Mouse (Mus musculus): ENCODE measurements around the gene Acvr1c. TPM values are rescaled to one million over a fixed set of nuclear protein-coding genes. Genes with fewer than 3 reads are reported as not detected.
A peak's percentile ranks its signal among the peaks of the same experiment; 100 is the strongest.

Acvr1c gene
- polyA plus RNA-seq, 1 experiment from 2014 or later = 3.6 TPM

DNA sequence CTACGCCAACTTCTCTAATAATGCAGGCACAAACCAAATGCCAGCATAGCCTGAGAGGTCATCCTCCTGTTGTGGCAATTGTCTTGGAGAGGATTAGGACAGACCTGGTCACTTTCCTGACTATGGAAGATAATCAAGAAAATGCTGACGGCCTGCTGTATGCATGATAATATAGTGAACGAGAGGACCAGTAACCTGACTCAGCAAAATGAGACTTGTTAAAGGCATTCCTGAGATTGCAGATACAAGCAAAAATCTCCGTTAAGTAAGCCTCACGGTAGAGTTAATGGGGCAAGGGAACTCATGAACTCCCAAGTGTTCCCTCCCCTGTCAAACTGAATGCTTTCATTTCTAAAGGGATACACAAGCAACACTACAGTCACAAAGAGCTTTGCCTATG, 28.1 kb downstream of the Acvr1c start:
- Histone ChIP-seq H3K9ac (ENCODE audit: low read length) (no peak overlapping the region), H3K4me2 (ENCODE audit: low read length) (no peak overlapping the region), H3K4me3 (ENCODE audit: control insufficient read depth in 1 of 2, insufficient read depth in 1 of 2, low read depth in 1 of 2, low read length in 2 of 2) (no peak overlapping the region), H3K27ac (replicated peaks in 1 of 2; ENCODE audit: control insufficient read depth in 1 of 2, insufficient read depth in 1 of 2, low read depth in 2 of 2, low read length in 2 of 2) (no peak overlapping the region), H3K27me3 (ENCODE audit: control insufficient read depth, insufficient read depth, low read length) (no peaks in the 10 kb centered on the region), H3K4me1 (ENCODE audit: control insufficient read depth in 2 of 2, insufficient read depth in 2 of 2, low read length in 2 of 2) (peaks cover 0 to under 1% of the 10 kb centered on the region in 2 experiments; a peak in 1 of 4 replicates), H3K9me3 (ENCODE audit: control insufficient read depth, low read length) (no peaks in the 10 kb centered on the region), H3K36me3 (ENCODE audit: control insufficient read depth, insufficient read depth, low read length) (no peaks in the 10 kb centered on the region)
- ATAC-seq (ENCODE audit: insufficient number of reproducible peaks, insufficient read depth, low FRiP score, low read depth) = no peak
- 64% methylated on average over 5 of the region's 5 CpGs for WGBS

GRCm38 (mm10) chr2:58324118-58324901, 33.4 kb downstream of the Acvr1c start:
- Histone ChIP-seq H3K36me3 (ENCODE audit: control insufficient read depth, insufficient read depth, low read length) (no peaks in the 10 kb centered on the region), H3K9me3 (ENCODE audit: control insufficient read depth, low read length) (no peaks in the 10 kb centered on the region), H3K27ac (replicated peaks in 1 of 2; ENCODE audit: control insufficient read depth in 1 of 2, insufficient read depth in 1 of 2, low read depth in 2 of 2, low read length in 2 of 2) (peak overlapping the region in 1 of 2 experiments; percentile 12; a peak in 1 of 4 replicates), H3K27me3 (ENCODE audit: control insufficient read depth, insufficient read depth, low read length) (no peaks in the 10 kb centered on the region), H3K4me3 (ENCODE audit: control insufficient read depth in 1 of 2, insufficient read depth in 1 of 2, low read depth in 1 of 2, low read length in 2 of 2) (peak overlapping the region; percentile 51 to 67), H3K9ac (ENCODE audit: low read length) (peak overlapping the region; percentile 78), H3K4me1 (ENCODE audit: control insufficient read depth in 2 of 2, insufficient read depth in 2 of 2, low read length in 2 of 2) (peaks cover 2 to 3% of the 10 kb centered on the region in 2 experiments; a peak in 1 of 4 replicates), H3K4me2 (ENCODE audit: low read length) (peak overlapping the region; percentile 95)
- peak; percentile 50 for ATAC-seq (ENCODE audit: insufficient number of reproducible peaks, insufficient read depth, low FRiP score, low read depth)
- WGBS = 9% methylated on average over 23 of the region's 23 CpGs

GRCm38 (mm10) chr2:58323274-58323673, 34.4 kb downstream of the Acvr1c start:
- H3K4me1 ChIP-seq (ENCODE audit: control insufficient read depth in 2 of 2, insufficient read depth in 2 of 2, low read length in 2 of 2) = peaks cover 2 to 3% of the 10 kb centered on the region in 2 experiments; a peak in 1 of 4 replicates
- no peaks in the 10 kb centered on the region for H3K27me3 ChIP-seq (ENCODE audit: control insufficient read depth, insufficient read depth, low read length)
- no peak overlapping the region for H3K4me3 ChIP-seq (ENCODE audit: control insufficient read depth in 1 of 2, insufficient read depth in 1 of 2, low read depth in 1 of 2, low read length in 2 of 2)
- H3K4me2 ChIP-seq (ENCODE audit: low read length) = no peak overlapping the region
- 76% methylated on average over 6 of the region's 6 CpGs for WGBS
- no peaks in the 10 kb centered on the region for H3K9me3 ChIP-seq (ENCODE audit: control insufficient read depth, low read length)
- no peak overlapping the region for H3K27ac ChIP-seq (replicated peaks in 1 of 2; ENCODE audit: control insufficient read depth in 1 of 2, insufficient read depth in 1 of 2, low read depth in 2 of 2, low read length in 2 of 2)
- H3K9ac ChIP-seq (ENCODE audit: low read length) = no peak overlapping the region
- ATAC-seq (ENCODE audit: insufficient number of reproducible peaks, insufficient read depth, low FRiP score, low read depth) = no peak
- H3K36me3 ChIP-seq (ENCODE audit: control insufficient read depth, insufficient read depth, low read length) = no peaks in the 10 kb centered on the region

DNA sequence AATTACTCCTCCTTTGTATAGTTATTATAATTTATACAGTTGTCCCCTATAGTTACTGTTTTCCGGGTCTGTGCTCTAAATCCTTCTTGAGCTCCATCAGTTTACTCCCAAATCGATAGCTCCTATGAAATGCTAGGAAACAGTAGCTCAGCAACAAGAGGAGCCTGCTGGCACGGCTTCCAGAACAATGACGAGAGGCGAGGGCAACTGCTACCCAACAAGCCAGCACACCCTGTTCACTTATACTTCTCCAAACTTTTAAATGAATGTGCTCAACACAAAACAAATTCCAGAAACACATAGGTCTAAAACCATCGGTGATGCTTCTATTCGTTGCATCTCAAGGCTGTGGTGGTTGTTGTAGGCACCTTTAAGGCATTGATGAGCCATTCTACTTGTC, 41.5 kb downstream of the Acvr1c start:
- H3K4me1 ChIP-seq (ENCODE audit: control insufficient read depth in 2 of 2, insufficient read depth in 2 of 2, low read length in 2 of 2) = no peaks in the 10 kb centered on the region
- WGBS = 88% methylated on average over 7 of the region's 7 CpGs

DNA sequence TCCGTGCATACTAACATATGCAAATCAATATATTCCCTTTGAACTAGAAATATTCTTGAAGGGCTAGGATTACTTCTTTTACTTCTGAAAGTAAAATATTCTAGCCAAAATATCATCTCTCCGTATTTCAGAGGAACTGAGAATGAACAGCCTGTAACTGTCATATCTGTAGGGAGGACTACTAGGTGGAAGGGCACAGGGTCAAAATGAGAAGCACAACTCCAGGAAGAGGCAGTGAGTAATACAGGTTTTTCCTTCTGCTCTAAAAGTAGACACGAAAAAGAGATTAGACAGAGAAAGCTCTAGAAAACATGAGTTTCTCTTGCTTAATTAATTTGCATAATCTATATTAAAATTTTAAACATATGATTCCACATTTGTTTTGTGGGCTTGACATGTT, 48.0 kb downstream of the Acvr1c start:
- no peak for ATAC-seq (ENCODE audit: insufficient number of reproducible peaks, insufficient read depth, low FRiP score, low read depth)
- no peaks in the 10 kb centered on the region for H3K36me3 ChIP-seq (ENCODE audit: control insufficient read depth, insufficient read depth, low read length)
- no peaks in the 10 kb centered on the region for H3K27me3 ChIP-seq (ENCODE audit: control insufficient read depth, insufficient read depth, low read length)
- no peak overlapping the region for H3K9ac ChIP-seq (ENCODE audit: low read length)
- no peak overlapping the region for H3K4me2 ChIP-seq (ENCODE audit: low read length)
- no peaks in the 10 kb centered on the region for H3K9me3 ChIP-seq (ENCODE audit: control insufficient read depth, low read length)
- H3K4me3 ChIP-seq (ENCODE audit: control insufficient read depth in 1 of 2, insufficient read depth in 1 of 2, low read depth in 1 of 2, low read length in 2 of 2) = no peak overlapping the region
- H3K27ac ChIP-seq (replicated peaks in 1 of 2; ENCODE audit: control insufficient read depth in 1 of 2, insufficient read depth in 1 of 2, low read depth in 2 of 2, low read length in 2 of 2) = no peak overlapping the region
- H3K4me1 ChIP-seq (ENCODE audit: control insufficient read depth in 2 of 2, insufficient read depth in 2 of 2, low read length in 2 of 2) = no peaks in the 10 kb centered on the region
- 50% methylated on average over 3 of the region's 3 CpGs for WGBS

More for the DNA sequence above, 41.5 kb downstream of the Acvr1c start:
- no peaks in the 10 kb centered on the region for H3K27me3 ChIP-seq (ENCODE audit: control insufficient read depth, insufficient read depth, low read length)
- H3K9me3 ChIP-seq (ENCODE audit: control insufficient read depth, low read length) = no peaks in the 10 kb centered on the region
- no peak overlapping the region for H3K9ac ChIP-seq (ENCODE audit: low read length)
- H3K36me3 ChIP-seq (ENCODE audit: control insufficient read depth, insufficient read depth, low read length) = no peaks in the 10 kb centered on the region
- H3K4me2 ChIP-seq (ENCODE audit: low read length) = no peak overlapping the region
- no peak overlapping the region for H3K27ac ChIP-seq (replicated peaks in 1 of 2; ENCODE audit: control insufficient read depth in 1 of 2, insufficient read depth in 1 of 2, low read depth in 2 of 2, low read length in 2 of 2)
- ATAC-seq (ENCODE audit: insufficient number of reproducible peaks, insufficient read depth, low FRiP score, low read depth) = no peak
- H3K4me3 ChIP-seq (ENCODE audit: control insufficient read depth in 1 of 2, insufficient read depth in 1 of 2, low read depth in 1 of 2, low read length in 2 of 2) = no peak overlapping the region

GRCm38 (mm10) chr2:58304450-58304849, 53.2 kb downstream of the Acvr1c start:
- H3K9ac ChIP-seq (ENCODE audit: low read length) = no peak overlapping the region
- 79% methylated on average over 3 of the region's 3 CpGs for WGBS
- no peaks in the 10 kb centered on the region for H3K27me3 ChIP-seq (ENCODE audit: control insufficient read depth, insufficient read depth, low read length)
- no peaks in the 10 kb centered on the region for H3K36me3 ChIP-seq (ENCODE audit: control insufficient read depth, insufficient read depth, low read length)
- no peaks in the 10 kb centered on the region for H3K9me3 ChIP-seq (ENCODE audit: control insufficient read depth, low read length)
- ATAC-seq (ENCODE audit: insufficient number of reproducible peaks, insufficient read depth, low FRiP score, low read depth) = no peak
- H3K4me1 ChIP-seq (ENCODE audit: control insufficient read depth in 2 of 2, insufficient read depth in 2 of 2, low read length in 2 of 2) = no peaks in the 10 kb centered on the region
- no peak overlapping the region for H3K4me3 ChIP-seq (ENCODE audit: control insufficient read depth in 1 of 2, insufficient read depth in 1 of 2, low read depth in 1 of 2, low read length in 2 of 2)
- H3K27ac ChIP-seq (replicated peaks in 1 of 2; ENCODE audit: control insufficient read depth in 1 of 2, insufficient read depth in 1 of 2, low read depth in 2 of 2, low read length in 2 of 2) = no peak overlapping the region
- no peak overlapping the region for H3K4me2 ChIP-seq (ENCODE audit: low read length)

GRCm38 (mm10) chr2:58289759-58290431, 67.8 kb downstream of the Acvr1c start:
- peak overlapping the region; percentile 38 for H3K4me2 ChIP-seq (ENCODE audit: low read length)
- ATAC-seq (ENCODE audit: insufficient number of reproducible peaks, insufficient read depth, low FRiP score, low read depth) = no peak
- peak overlapping the region; percentile 14; a peak in 2 of 4 replicates for H3K27ac ChIP-seq (replicated peaks in 1 of 2; ENCODE audit: control insufficient read depth in 1 of 2, insufficient read depth in 1 of 2, low read depth in 2 of 2, low read length in 2 of 2)
- 25% methylated on average over 9 of the region's 9 CpGs for WGBS
- H3K4me1 ChIP-seq (ENCODE audit: control insufficient read depth in 2 of 2, insufficient read depth in 2 of 2, low read length in 2 of 2) = peaks cover 0 to 8% of the 10 kb centered on the region in 2 experiments; a peak in 1 of 4 replicates
- H3K9me3 ChIP-seq (ENCODE audit: control insufficient read depth, low read length) = no peaks in the 10 kb centered on the region
- no peaks in the 10 kb centered on the region for H3K36me3 ChIP-seq (ENCODE audit: control insufficient read depth, insufficient read depth, low read length)
- no peaks in the 10 kb centered on the region for H3K27me3 ChIP-seq (ENCODE audit: control insufficient read depth, insufficient read depth, low read length)
- H3K9ac ChIP-seq (ENCODE audit: low read length) = peak overlapping the region; percentile 34; the same call in 1 of the 2 replicates
- H3K4me3 ChIP-seq (ENCODE audit: control insufficient read depth in 1 of 2, insufficient read depth in 1 of 2, low read depth in 1 of 2, low read length in 2 of 2) = no peak overlapping the region

Data from heart, embryonic 14.5 days (tissue).